Mouse (Mus musculus) cortical plate, adult 2 months (tissue): Measurements from ENCODE around the gene Naa15.

Source experiments
- CTCF ChIP-seq: fragments of 200-500 bp; IDR thresholded peaks from 2 replicates; pipeline ENCODE4 v1.5.1; 2011; ENCODE audit warnings: mild to moderate bottlenecking, control low read depth, low read length; ENCODE audit not compliant: insufficient read depth; ENCODE audit errors: extremely low read depth
- POLR2A ChIP-seq: fragments of 200-500 bp; IDR thresholded peaks from 2 replicates; pipeline ENCODE4 v1.6.1; 2011; ENCODE audit warnings: mild to moderate bottlenecking, low read length, control low read depth; ENCODE audit not compliant: insufficient read depth; ENCODE audit errors: extremely low read depth

DNA sequence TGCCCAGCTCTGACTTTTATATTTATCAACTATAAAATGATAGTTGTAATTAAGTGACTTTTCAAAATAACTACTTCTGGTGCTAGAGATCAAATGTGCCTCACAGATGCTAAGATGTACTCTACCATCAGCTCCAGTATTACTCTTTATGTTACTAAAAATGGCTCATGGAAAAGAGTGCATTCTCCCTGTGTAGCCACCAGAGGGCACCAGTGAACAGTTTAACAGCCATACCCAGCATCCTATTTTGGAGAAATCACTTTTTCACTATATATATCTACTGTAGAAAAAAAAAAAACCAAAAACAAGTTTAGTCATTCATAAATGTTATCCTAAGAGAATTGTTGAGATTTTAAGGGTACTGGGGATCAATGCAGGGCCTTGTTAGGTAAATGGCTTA lies 66.1 kb downstream of the Naa15 start:
- TF ChIP-seq CTCF (peak; percentile 53; the same call in 1 of the 2 replicates), POLR2A (no peak)
